Mouse (Mus musculus): ENCODE results near the gene Gm20594.

DNA sequence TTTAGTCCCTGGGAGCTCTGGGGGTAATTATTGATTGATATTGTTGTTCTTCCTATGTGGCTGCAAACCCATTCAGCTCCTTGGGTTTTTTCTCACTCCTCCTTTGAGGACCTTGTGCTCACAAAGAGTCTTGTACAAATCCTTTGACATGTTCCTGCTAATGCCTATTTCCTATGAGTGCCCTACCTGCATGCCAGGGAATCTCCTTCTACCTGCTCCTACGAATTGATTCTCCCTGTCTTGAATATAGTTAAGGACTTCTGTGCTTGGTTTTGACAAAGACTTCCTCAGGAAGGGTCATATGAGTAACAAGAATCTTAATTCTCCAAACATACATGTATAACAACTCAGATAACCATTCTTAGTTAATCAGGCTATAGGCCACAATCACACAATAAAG, at the start of gene Gm20594:
- TF ChIP-seq CTCF (IDR thresholded peaks at IDR 0.05; ENCODE audit: extremely low read depth, insufficient read depth, insufficient read length, insufficient replicate concordance): no peak
- TF ChIP-seq POLR2A (IDR thresholded peaks at IDR 0.05; ENCODE audit: low read depth, low read length): no peak

All from spleen, adult 2 months (tissue).